Mouse (Mus musculus) limb, embryonic 12.5 days (tissue): ENCODE data around the gene Cacna2d2. TPM values are rescaled to one million over a fixed set of nuclear protein-coding genes. Genes with fewer than 3 reads are reported as not detected.
A peak's percentile ranks its signal among the peaks of the same experiment; 100 is the strongest.

Experiments
- ATAC-seq: fragments of 200-750 bp; cut with Nextera tagmentation; 2 replicates; pipeline ENCODE4 v1.8.0; 2017; ENCODE audit warnings: low read depth, moderate TSS enrichment; ENCODE audit not compliant: insufficient number of reproducible peaks, insufficient read depth, low FRiP score, low TSS enrichment
- H3K27ac ChIP-seq: fragments of 300-500 bp; sonication (generic); 2 replicates; pipeline ENCODE4 v1.5.1; 2016; ENCODE audit warnings: mild to moderate bottlenecking, moderate library complexity
- H3K27me3 ChIP-seq: fragments of 300-500 bp; sonication (generic); 2 replicates; pipeline ENCODE4 v1.6.1; 2016; ENCODE audit warnings: mild to moderate bottlenecking, moderate library complexity
- H3K36me3 ChIP-seq: fragments of 300-500 bp; sonication (generic); 2 replicates; pipeline ENCODE4 v1.6.1; 2016; ENCODE audit warnings: mild to moderate bottlenecking, moderate library complexity
- H3K4me1 ChIP-seq: fragments of 300-500 bp; sonication (generic); replicated peaks from 2 replicates; pipeline ENCODE4 v1.6.1; 2016
- H3K4me2 ChIP-seq: fragments of 300-500 bp; sonication (generic); 2 replicates; pipeline ENCODE4 v1.6.1; 2016; ENCODE audit warnings: mild to moderate bottlenecking, moderate library complexity
- H3K4me3 ChIP-seq: fragments of 300-500 bp; sonication (generic); replicated peaks from 2 replicates; pipeline ENCODE4 v1.5.1; 2016; ENCODE audit warnings: mild to moderate bottlenecking
- H3K9ac ChIP-seq: fragments of 300-500 bp; sonication (generic); replicated peaks from 2 replicates; pipeline ENCODE4 v1.6.1; 2016; ENCODE audit warnings: mild to moderate bottlenecking, moderate library complexity
- H3K9me3 ChIP-seq: fragments of 300-500 bp; sonication (generic); 2 replicates; pipeline ENCODE4 v1.6.1; 2016; ENCODE audit warnings: mild to moderate bottlenecking, moderate library complexity
- WGBS: fragments of 180-500 bp; shearing (Covaris S2); methylation state at CpG from one replicate; pipeline ENCODE4 v1.1.7; 2016; 5-methylcytosine and 5-hydroxymethylcytosine counted together
- polyA plus RNA-seq: library from polyadenylated mRNA; unstranded; fragments of >200 nt; fragmentation: Nextera tagmentation; extraction: Ambion mirVana; gene quantifications from 2 replicates; pipeline ENCODE4 v1.2.1, GENCODE M21; 2016

Gene Cacna2d2
- polyA plus RNA-seq, 1 experiment from 2014 or later: 0.49 TPM

DNA sequence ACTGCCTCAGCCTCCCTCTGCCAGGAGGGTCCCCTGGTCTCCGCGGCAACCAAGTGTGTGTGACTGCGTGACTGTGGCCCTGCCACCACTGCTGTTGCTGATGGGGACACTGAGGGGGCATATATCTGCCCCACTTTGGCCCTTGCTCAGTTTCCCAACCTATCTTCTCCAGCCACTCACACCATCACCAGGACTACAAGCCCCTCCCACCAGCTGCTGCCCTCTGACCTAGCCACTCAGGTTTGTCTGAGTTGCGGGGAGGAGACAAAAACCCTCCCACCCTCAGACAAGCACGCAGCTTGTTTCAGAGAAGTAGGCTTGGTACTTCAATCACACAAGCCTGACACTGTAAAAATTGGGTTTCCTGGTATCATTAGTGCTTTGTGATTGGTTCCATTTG lies 24.0 kb upstream of the Cacna2d2 start:
- Histone ChIP-seq H3K4me2 (no peak overlapping the region), H3K36me3 (no peaks in the 10 kb centered on the region), H3K4me1 (peaks cover 14% of the 10 kb centered on the region), H3K9ac (no peak overlapping the region), H3K9me3 (no peaks in the 10 kb centered on the region), H3K4me3 (no peak overlapping the region), H3K27me3 (peaks cover 83% of the 10 kb centered on the region), H3K27ac (no peak overlapping the region)
- WGBS: 14% methylated on average over 5 of the region's 5 CpGs
- ATAC-seq: no peak

DNA sequence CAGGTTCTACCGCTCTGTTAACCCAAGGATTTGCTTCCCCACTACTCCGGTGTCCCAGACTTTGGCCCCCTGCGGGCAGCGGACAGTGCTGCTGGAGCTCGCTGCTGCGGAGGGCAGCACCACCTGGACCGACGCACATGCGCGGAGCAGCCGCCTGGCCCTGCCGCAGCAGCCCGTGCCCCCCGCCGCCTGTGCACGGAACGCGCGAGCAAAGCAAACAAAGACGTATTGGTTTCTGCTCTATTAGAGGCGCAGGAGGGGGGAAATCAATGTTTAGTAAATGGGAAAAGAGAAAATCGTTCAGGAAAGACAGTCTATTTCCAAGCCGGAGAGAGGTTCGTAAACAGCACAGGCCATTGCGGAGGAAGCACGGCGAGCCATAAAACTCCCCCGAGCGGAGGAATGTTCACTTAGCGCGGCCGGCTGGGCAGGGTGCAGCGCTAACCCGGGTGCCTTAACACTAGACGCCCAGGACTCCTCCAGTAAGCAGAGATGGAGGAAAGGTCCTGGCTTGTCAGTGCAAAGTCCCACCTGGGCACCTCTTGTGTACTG lies 21.4 kb upstream of the Cacna2d2 start:
- H3K9me3 ChIP-seq: no peaks in the 10 kb centered on the region
- no peak for ATAC-seq
- H3K4me1 ChIP-seq: peaks cover 8% of the 10 kb centered on the region
- no peaks in the 10 kb centered on the region for H3K36me3 ChIP-seq
- peak overlapping the region; percentile 75 for H3K4me2 ChIP-seq
- H3K27ac ChIP-seq: no peak overlapping the region
- H3K4me3 ChIP-seq: peak overlapping the region; percentile 45
- under 1% methylated on average over 35 of the region's 35 CpGs for WGBS
- H3K9ac ChIP-seq: peak overlapping the region; percentile 45; the same call in 1 of the 2 replicates
- H3K27me3 ChIP-seq: peaks cover 98% of the 10 kb centered on the region

DNA sequence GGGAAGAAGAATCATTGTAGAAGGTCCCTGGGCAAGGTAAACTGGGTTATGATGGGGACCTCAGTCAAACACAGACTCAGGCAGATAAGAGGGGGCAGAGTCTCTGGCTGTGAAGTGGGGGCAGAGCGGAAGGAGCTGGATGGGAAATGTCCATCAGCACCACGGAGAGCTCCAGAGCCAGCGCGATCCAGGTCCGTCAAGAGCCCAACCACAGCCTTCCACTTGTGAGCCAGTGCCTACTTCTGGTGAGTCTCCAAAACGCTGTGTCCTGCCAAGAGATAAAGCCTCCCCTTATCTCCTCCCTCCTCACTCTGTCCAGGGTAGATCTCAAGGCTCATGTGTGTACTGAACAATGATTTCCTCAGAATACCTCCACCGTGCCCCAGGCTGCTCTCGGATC lies 17.7 kb upstream of the Cacna2d2 start:
- Histone ChIP-seq H3K9ac (no peak overlapping the region), H3K4me3 (no peak overlapping the region), H3K9me3 (no peaks in the 10 kb centered on the region), H3K4me2 (no peak overlapping the region), H3K4me1 (peaks cover 8% of the 10 kb centered on the region), H3K27ac (no peak overlapping the region), H3K36me3 (no peaks in the 10 kb centered on the region), H3K27me3 (peaks cover 100% of the 10 kb centered on the region)
- ATAC-seq: no peak
- WGBS: 7% methylated on average over 8 of the region's 8 CpGs

DNA sequence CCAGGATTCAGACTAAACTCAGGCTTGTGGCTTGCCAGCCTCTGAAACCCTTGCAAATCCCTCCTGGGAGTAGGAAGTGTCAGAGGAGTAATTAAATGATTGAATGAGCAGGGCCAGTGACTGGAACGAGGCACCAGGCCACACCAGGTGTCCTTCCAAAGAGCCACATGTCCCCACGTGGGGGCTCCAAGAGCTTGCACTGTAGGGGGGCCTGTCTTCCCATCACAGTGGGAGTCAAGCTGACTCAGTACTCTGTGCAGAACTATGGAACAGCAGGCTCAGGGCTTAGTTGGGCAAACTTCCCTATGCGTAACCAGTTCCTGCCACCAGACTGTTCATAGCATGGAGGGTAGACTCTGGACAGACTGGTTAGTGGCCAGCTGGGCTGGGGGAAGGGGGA lies 15.0 kb upstream of the Cacna2d2 start:
- no peak for ATAC-seq
- peaks cover 6% of the 10 kb centered on the region; the same call in 1 of the 2 replicates for H3K4me1 ChIP-seq
- H3K9ac ChIP-seq: no peak overlapping the region
- no peak overlapping the region for H3K27ac ChIP-seq
- H3K27me3 ChIP-seq: peaks cover 94% of the 10 kb centered on the region
- no peaks in the 10 kb centered on the region for H3K9me3 ChIP-seq
- H3K4me2 ChIP-seq: no peak overlapping the region
- no peak overlapping the region for H3K4me3 ChIP-seq
- no peaks in the 10 kb centered on the region for H3K36me3 ChIP-seq
- WGBS: 29% methylated on average over 3 of the region's 3 CpGs

DNA sequence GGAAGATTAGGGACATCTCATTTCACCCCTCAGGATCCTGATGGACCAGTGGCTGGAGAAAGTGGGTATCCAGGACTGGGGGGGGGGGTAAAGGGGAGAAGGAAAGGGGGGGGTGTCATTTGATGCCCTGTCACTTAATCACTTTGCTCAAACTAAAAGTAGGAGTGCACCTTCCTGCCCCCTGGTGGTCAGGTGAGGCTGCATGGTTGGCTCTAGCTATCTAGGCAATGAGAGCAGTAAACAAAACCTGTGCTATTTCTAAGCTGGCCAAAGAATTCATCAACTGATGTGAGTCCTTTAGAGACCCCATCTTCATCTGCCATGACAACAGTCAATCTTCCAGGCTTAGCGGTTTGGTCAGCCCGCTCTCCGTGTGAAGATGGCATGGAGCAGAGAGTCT lies 12.7 kb upstream of the Cacna2d2 start:
- H3K27me3 ChIP-seq: peaks cover 82% of the 10 kb centered on the region

DNA sequence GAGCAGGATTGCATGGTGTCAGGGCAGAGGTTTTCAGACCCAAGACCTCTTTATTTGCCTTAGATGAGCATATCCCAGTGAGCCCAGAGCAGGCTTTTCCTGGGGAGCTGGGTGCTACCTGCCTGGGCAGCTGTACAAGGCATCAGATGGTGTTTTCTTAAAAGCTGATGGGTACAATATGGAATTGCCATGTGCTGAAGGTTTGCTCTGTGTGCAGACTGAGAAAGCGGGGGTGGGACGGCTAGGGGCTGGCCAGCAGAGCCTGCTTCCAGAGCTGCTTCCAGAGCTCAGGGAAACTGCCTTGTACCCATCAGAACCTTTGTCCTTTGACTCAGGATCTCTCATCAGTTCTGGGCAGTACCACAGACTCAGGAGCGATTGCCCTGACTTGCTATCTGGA lies 11.7 kb upstream of the Cacna2d2 start:
- ATAC-seq: no peak
- H3K27me3 ChIP-seq: peaks cover 73% of the 10 kb centered on the region
- H3K9ac ChIP-seq: no peak overlapping the region
- WGBS: 89% methylated on average over 3 of the region's 3 CpGs
- no peak overlapping the region for H3K27ac ChIP-seq
- H3K36me3 ChIP-seq: no peaks in the 10 kb centered on the region
- no peak overlapping the region for H3K4me2 ChIP-seq
- peaks cover 11% of the 10 kb centered on the region; the same call in 1 of the 2 replicates for H3K4me1 ChIP-seq
- H3K9me3 ChIP-seq: no peaks in the 10 kb centered on the region
- no peak overlapping the region for H3K4me3 ChIP-seq

More for the DNA sequence above, 12.7 kb upstream of the Cacna2d2 start:
- no peak for ATAC-seq
- no peaks in the 10 kb centered on the region for H3K9me3 ChIP-seq
- H3K9ac ChIP-seq: no peak overlapping the region
- no peak overlapping the region for H3K4me3 ChIP-seq
- no peak overlapping the region for H3K27ac ChIP-seq
- 58% methylated on average over 3 of the region's 3 CpGs for WGBS
- no peaks in the 10 kb centered on the region for H3K36me3 ChIP-seq
- no peak overlapping the region for H3K4me2 ChIP-seq
- H3K4me1 ChIP-seq: peaks cover 11% of the 10 kb centered on the region; the same call in 1 of the 2 replicates

DNA sequence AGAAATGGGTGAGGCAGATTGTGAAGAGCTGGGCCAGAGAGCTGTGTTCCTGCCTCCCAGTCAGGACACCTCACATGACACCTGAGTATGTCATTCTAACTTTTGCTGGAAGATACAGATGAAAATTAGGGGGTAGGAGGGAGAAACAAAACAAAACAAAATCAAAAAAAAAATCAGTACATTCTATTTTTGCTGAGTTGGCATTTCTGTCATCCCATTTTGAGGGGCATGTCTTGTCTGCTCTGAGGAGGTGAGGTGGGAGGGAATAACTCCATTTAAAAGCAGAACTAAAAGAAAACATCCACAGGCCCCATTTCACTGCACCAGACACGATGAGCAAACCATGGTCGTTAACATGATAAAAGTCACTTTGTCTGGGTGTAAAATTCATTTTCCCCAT lies 11.1 kb upstream of the Cacna2d2 start:
- Histone ChIP-seq H3K36me3 (no peaks in the 10 kb centered on the region), H3K4me1 (peaks cover 11% of the 10 kb centered on the region; the same call in 1 of the 2 replicates), H3K4me2 (no peak overlapping the region), H3K9ac (no peak overlapping the region), H3K9me3 (no peaks in the 10 kb centered on the region), H3K4me3 (no peak overlapping the region), H3K27me3 (peaks cover 70% of the 10 kb centered on the region), H3K27ac (no peak overlapping the region)
- no peak for ATAC-seq
- WGBS: 55% methylated on average over 2 of the region's 2 CpGs

DNA sequence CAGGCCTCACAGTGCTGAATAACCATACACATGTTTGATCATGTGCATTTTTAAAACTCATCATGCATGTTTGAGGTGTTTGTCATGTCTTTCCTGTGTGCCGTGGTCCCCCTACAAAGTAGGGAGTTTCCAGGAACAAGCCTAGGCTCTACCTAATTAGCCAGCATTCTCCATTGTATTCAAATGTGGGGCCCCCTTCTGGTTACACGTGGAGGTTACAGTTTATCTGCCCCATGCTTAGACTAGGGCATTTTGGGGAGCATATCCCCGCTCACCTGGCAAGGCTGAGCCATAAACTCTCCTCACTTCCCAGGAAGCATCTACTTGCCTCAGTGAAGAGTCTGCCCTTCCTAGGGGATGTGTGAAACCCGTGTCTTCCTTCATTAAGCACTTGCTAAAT lies 3.0 kb upstream of the Cacna2d2 start:
- no peak for ATAC-seq
- Histone ChIP-seq H3K9me3 (no peaks in the 10 kb centered on the region), H3K9ac (no peak overlapping the region), H3K36me3 (no peaks in the 10 kb centered on the region), H3K27ac (no peak overlapping the region), H3K4me1 (peaks cover 11% of the 10 kb centered on the region), H3K4me2 (no peak overlapping the region), H3K4me3 (no peak overlapping the region), H3K27me3 (peaks cover 73% of the 10 kb centered on the region)
- 36% methylated on average over 4 of the region's 4 CpGs for WGBS

DNA sequence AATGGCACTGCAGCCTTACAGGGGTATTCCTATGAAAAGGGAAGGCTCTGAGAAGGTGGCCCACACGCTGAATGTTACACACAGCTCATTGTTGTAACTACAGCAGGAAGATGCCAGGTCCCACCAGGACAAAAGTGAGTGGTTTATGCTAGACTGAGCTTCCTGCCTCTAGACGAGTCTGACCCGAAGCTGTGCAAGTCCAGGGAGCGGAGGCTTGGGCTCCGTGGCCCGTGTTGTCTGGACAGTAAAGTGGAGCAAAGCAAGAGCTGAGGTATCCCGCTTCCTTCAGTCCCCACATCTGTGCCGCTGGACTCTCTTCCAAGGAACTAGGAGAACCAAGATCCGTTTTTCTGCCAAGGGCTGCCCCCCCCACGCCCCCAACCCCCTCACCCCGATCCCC lies 444 bp upstream of the Cacna2d2 start:
- Histone ChIP-seq H3K27me3 (peaks cover 95% of the 10 kb centered on the region), H3K9ac (no peak overlapping the region), H3K4me2 (peak overlapping the region; percentile 95), H3K4me3 (peak overlapping the region; percentile 63), H3K9me3 (no peaks in the 10 kb centered on the region), H3K4me1 (peaks cover 11% of the 10 kb centered on the region), H3K27ac (no peak overlapping the region), H3K36me3 (no peaks in the 10 kb centered on the region)
- no peak for ATAC-seq
- 22% methylated on average over 11 of the region's 11 CpGs for WGBS

DNA sequence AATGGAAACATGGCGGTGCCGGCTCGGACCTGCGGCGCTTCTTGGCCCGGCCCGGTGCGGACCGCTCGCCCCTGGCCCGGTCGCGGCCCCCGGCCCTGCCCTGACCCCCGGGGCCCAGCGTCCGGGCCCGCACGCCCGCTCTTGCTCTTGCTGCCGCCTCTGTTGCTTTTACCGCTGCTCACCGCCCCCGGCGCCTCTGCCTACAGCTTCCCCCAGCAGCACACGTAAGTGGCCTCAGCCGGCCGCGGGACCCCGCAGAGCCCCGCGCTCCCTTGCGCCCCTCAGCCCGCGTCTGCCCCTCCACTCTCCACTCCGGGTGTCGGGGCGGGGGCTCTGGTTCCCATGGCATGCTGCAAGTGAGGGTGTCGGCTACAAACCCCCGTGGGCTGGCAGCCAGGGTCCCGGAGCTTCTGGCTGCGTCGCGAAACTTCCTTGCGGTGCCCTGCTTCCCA lies 674 bp downstream of the Cacna2d2 start:
- Histone ChIP-seq H3K27ac (no peak overlapping the region), H3K9ac (peak overlapping the region; percentile 52), H3K36me3 (no peaks in the 10 kb centered on the region), H3K9me3 (no peaks in the 10 kb centered on the region), H3K4me2 (peak overlapping the region; percentile 95), H3K4me1 (peaks cover 11% of the 10 kb centered on the region), H3K4me3 (peak overlapping the region; percentile 63), H3K27me3 (peaks cover 97% of the 10 kb centered on the region)
- ATAC-seq: peak; percentile 33; the same call in 1 of the 2 replicates
- WGBS: under 1% methylated on average over 40 of the region's 45 CpGs

DNA sequence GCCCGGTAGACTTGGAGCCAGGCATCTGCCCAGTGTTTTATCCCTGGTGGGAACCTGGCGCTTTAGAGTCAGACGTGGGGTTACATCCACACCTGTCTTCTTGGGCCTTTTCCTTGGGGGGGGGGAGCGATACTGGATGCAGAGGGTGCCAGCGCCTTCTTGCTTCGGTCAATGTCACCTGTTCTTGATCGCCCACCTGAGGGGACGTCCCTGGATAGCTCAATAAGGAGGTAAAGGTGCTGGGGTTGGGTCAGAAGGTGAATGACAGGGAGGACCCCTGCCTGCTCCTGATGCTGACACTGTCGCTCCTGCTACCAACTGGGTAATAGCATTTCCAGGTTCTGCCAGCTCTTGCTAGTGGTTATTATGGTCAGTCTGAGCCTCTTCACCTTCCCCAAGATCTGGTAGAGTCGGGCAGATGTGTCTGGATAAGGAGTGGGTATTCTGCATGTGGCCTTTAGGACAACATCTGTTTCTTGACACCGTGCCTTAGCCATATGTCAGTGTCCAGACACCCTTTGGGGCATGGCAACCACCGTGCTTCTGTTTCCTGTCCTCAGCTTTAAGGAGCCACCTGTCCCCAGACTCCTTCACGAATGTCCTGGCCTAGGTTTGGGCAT lies 1.4 kb downstream of the Cacna2d2 start:
- Histone ChIP-seq H3K27me3 (peaks cover 96% of the 10 kb centered on the region), H3K27ac (no peak overlapping the region), H3K4me1 (peaks cover 11% of the 10 kb centered on the region), H3K9ac (peak overlapping the region; percentile 52; the same call in 1 of the 2 replicates), H3K9me3 (no peaks in the 10 kb centered on the region), H3K4me3 (peak overlapping the region; percentile 63), H3K36me3 (no peaks in the 10 kb centered on the region), H3K4me2 (peak overlapping the region; percentile 95)
- ATAC-seq: no peak
- 7% methylated on average over 13 of the region's 13 CpGs for WGBS

DNA sequence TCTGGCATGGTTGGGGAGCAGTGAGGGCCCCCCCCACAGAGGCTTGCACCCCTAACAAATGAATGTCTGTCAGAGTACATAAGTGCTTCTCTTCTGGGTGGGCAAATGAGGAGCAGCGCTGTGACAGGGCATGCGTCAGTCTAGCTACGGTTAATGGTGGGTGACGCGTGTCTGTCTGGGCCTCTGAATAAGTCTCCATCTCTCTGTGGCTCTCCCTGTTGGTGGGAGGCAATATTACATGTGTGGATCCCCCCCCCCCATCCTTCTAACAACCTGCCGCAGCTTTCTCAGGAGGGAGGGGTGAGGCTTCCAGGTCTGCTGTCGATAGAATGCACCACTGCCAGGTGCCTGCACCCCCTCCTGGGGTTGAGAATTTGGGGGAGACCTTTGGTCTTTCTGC lies 3.7 kb downstream of the Cacna2d2 start:
- no peak overlapping the region for H3K4me2 ChIP-seq
- no peak overlapping the region for H3K4me3 ChIP-seq
- H3K9me3 ChIP-seq: no peaks in the 10 kb centered on the region
- no peak overlapping the region for H3K27ac ChIP-seq
- 69% methylated on average over 7 of the region's 7 CpGs for WGBS
- no peak overlapping the region for H3K9ac ChIP-seq
- H3K36me3 ChIP-seq: no peaks in the 10 kb centered on the region
- peaks cover 91% of the 10 kb centered on the region for H3K27me3 ChIP-seq
- no peak for ATAC-seq
- H3K4me1 ChIP-seq: peaks cover 11% of the 10 kb centered on the region
